Mouse (Mus musculus) heart, postnatal 10 days (tissue): ENCODE results near the gene Sipa1. TPM values are rescaled to one million over a fixed set of nuclear protein-coding genes. Genes with fewer than 3 reads are reported as not detected.
"Not testable (repeated sequence)": the region's sequence is repeated elsewhere in the genome, so short reads cannot be mapped to it uniquely, and the experiment has no call there.

ENCODE experiments used
- DNase-seq, 2 experiments: peaks; one replicate each; pipeline ENCODE4 v3.0.0; 2021
- intact Hi-C: fragments of 180-260 bp; cut with DNase I; formaldehyde crosslinking; loops from one replicate; pipeline ENCODE4 v1.15.1; 2025
- total RNA-seq, 2 experiments: library from RNA; stranded (reverse); gene quantifications; 2 replicates each; pipeline ENCODE4 v1.2.3; 2021

The Sipa1 gene
- total RNA-seq, 2 experiments from 2014 or later: 44.2 to 49.6 TPM

GRCm38 (mm10) chr19:5688200-5689087 is 24.9 kb upstream of the Sipa1 start, which contains the start of the genes Map3k11 and Pcnx3:
TSS of gene Map3k11 (plus strand) at chr19:5688742.
TSS of gene Pcnx3 (minus strand) at chr19:5688908.
- DNase-seq: peak; percentile 97 to 98
- intact Hi-C loops: loop anchor here (2.0 kb wide), 1 partner anchor 198 kb away; the partner anchor contains the start of gene Cfl1

- intact Hi-C loops: loop anchor here (2.0 kb wide), 1 partner anchor 197 kb away; the partner anchor contains the start of gene Cfl1
- no peak for DNase-seq
These were observed 24.2 kb upstream of the Sipa1 start for GRCm38 (mm10) chr19:5687738-5688137.

GRCm38 (mm10) chr19:5686954-5687353 is 23.4 kb upstream of the Sipa1 start:
- intact Hi-C loops, DNase-seq: not testable (repeated sequence)

GRCm38 (mm10) chr19:5686437-5686836 is 22.9 kb upstream of the Sipa1 start:
- intact Hi-C loops: no loop called here
- DNase-seq: no peak

- intact Hi-C loops: no loop called here
- no peak for DNase-seq
These were observed 22.4 kb upstream of the Sipa1 start for GRCm38 (mm10) chr19:5685861-5686260.

GRCm38 (mm10) chr19:5685431-5685830 is 21.9 kb upstream of the Sipa1 start:
- no peak for DNase-seq
- intact Hi-C loops: no loop called here

- intact Hi-C loops: no loop called here
- DNase-seq: no peak
These were observed 21.5 kb upstream of the Sipa1 start for GRCm38 (mm10) chr19:5684985-5685384.

GRCm38 (mm10) chr19:5684236-5684635 is 20.7 kb upstream of the Sipa1 start:
- no peak for DNase-seq
- intact Hi-C loops: no loop called here

GRCm38 (mm10) chr19:5680432-5680831 is 16.9 kb upstream of the Sipa1 start:
- no peak for DNase-seq
- intact Hi-C loops: no loop called here

GRCm38 (mm10) chr19:5668372-5668771 is 4.9 kb upstream of the Sipa1 start:
- intact Hi-C loops: no loop called here

GRCm38 (mm10) chr19:5666386-5666785 is 2.9 kb upstream of the Sipa1 start:
- DNase-seq: no peak
- intact Hi-C loops: no loop called here

More at GRCm38 (mm10) chr19:5668372-5668771, 4.9 kb upstream of the Sipa1 start:
- no peak for DNase-seq

GRCm38 (mm10) chr19:5665465-5665864 is 2.0 kb upstream of the Sipa1 start:
- intact Hi-C loops: no loop called here
- DNase-seq: no peak

- intact Hi-C loops: no loop called here
- no peak for DNase-seq
These were observed 1.3 kb upstream of the Sipa1 start for GRCm38 (mm10) chr19:5664669-5665257.

GRCm38 (mm10) chr19:5662310-5662709 is 1.2 kb downstream of the Sipa1 start:
- DNase-seq: no peak
- intact Hi-C loops: loop anchor here (2.0 kb wide), 1 partner anchor 30 kb away; no protein-coding TSS in a partner anchor

GRCm38 (mm10) chr19:5660942-5661751 is 2.4 kb downstream of the Sipa1 start:
- peak; percentile 59 to 60 for DNase-seq
- intact Hi-C loops: no loop called here

GRCm38 (mm10) chr19:5654720-5655298 is 8.7 kb downstream of the Sipa1 start:
- no peak for DNase-seq
- intact Hi-C loops: no loop called here

GRCm38 (mm10) chr19:5653969-5654719 is 9.4 kb downstream of the Sipa1 start:
- DNase-seq: no peak
- intact Hi-C loops: no loop called here

- intact Hi-C loops: no loop called here
- no peak for DNase-seq
These were observed 10.9 kb downstream of the Sipa1 start for GRCm38 (mm10) chr19:5652570-5652969.

- no peak for DNase-seq
- intact Hi-C loops: no loop called here
These were observed 11.8 kb downstream of the Sipa1 start for GRCm38 (mm10) chr19:5651502-5652274.
